Mouse (Mus musculus) forebrain, embryonic 12.5 days (tissue): ENCODE results near the gene Tsc2. TPM values are rescaled to one million over a fixed set of nuclear protein-coding genes. Genes with fewer than 3 reads are reported as not detected.

Experiments used
- microRNA-seq: library from miRNA; unstranded; fragments of <30 nt; microRNA quantifications from one replicate; pipeline ENCODE4, GENCODE M21; 2017
- polyA plus RNA-seq: library from polyadenylated mRNA; unstranded; fragments of >200 nt; fragmentation: Nextera tagmentation; extraction: Ambion mirVana; gene quantifications from 2 replicates; pipeline ENCODE4 v1.2.1, GENCODE M21; 2016

Gene Tsc2
- polyA plus RNA-seq, 1 experiment from 2014 or later, result 78.4 TPM

Small RNAs within 50 kb of the gene (microRNA-seq; reads per million reads assigned to microRNA genes)
- not detected for gene Gm24589

Other genes with a start within 250 kb of the Tsc2 start
- gene Rnps1, start 218.1 kb downstream of the Tsc2 start, polyA plus RNA-seq, result 391 and 404 TPM in 2 replicates
- 53.5 and 61.2 TPM in 2 replicates for gene Eci1, start 206.0 kb downstream of the Tsc2 start, polyA plus RNA-seq
- gene Dnase1l2, start 189.5 kb downstream of the Tsc2 start, polyA plus RNA-seq, result 4.9 and 5.1 TPM in 2 replicates
- gene E4f1, start 162.3 kb downstream of the Tsc2 start, polyA plus RNA-seq, result 34.1 and 37.1 TPM in 2 replicates
- gene Pgp, start 162.2 kb downstream of the Tsc2 start, polyA plus RNA-seq, result 59.3 and 60.3 TPM in 2 replicates
- gene Bricd5, start 158.7 kb downstream of the Tsc2 start, polyA plus RNA-seq, result not detected in 2 replicates
- gene Mlst8, start 153.6 kb downstream of the Tsc2 start, polyA plus RNA-seq, result 34.4 and 37.9 TPM in 2 replicates
- gene Caskin1, start 144.0 kb downstream of the Tsc2 start, polyA plus RNA-seq, result 14.8 and 16.6 TPM in 2 replicates
- gene Traf7, start 104.7 kb downstream of the Tsc2 start, polyA plus RNA-seq, result 100 and 103 TPM in 2 replicates
- 1.7 and 1.9 TPM in 2 replicates for gene Rab26, start 98.4 kb downstream of the Tsc2 start, polyA plus RNA-seq
- 15.5 and 17.9 TPM in 2 replicates for gene Pkd1, start 82.8 kb downstream of the Tsc2 start, polyA plus RNA-seq
- 14.5 and 18.8 TPM in 2 replicates for gene Nthl1, start 50 bp upstream of the Tsc2 start, polyA plus RNA-seq
- gene Slc9a3r2, start 17.7 kb upstream of the Tsc2 start, polyA plus RNA-seq, result 18.3 and 21.9 TPM in 2 replicates
- gene Npw, start 25.8 kb upstream of the Tsc2 start, polyA plus RNA-seq, result not detected in 2 replicates
- gene Zfp598, start 37.1 kb upstream of the Tsc2 start, polyA plus RNA-seq, result 25.5 and 26.9 TPM in 2 replicates
- gene Syngr3, start 57.3 kb upstream of the Tsc2 start, polyA plus RNA-seq, result 27.8 and 33.5 TPM in 2 replicates
- gene Gfer, start 63.5 kb upstream of the Tsc2 start, polyA plus RNA-seq, result 49.1 and 50.2 TPM in 2 replicates
- gene Noxo1, start 63.6 kb upstream of the Tsc2 start, polyA plus RNA-seq, result 1.6 and 2.6 TPM in 2 replicates
- 94.7 and 98.0 TPM in 2 replicates for gene Tbl3, start 75.0 kb upstream of the Tsc2 start, polyA plus RNA-seq
- gene Rnf151, start 85.4 kb upstream of the Tsc2 start, polyA plus RNA-seq, result 0.29 TPM in 1 of 2 replicates, not detected in the other
- gene Rps2, start 85.5 kb upstream of the Tsc2 start, polyA plus RNA-seq, result 946 and 1,025 TPM in 2 replicates
- gene Ndufb10, start 91.8 kb upstream of the Tsc2 start, polyA plus RNA-seq, result 195 and 201 TPM in 2 replicates
- gene Rpl3l, start 95.2 kb upstream of the Tsc2 start, polyA plus RNA-seq, result not detected in 2 replicates
- 18.8 and 19.5 TPM in 2 replicates for gene Msrb1, start 104.0 kb upstream of the Tsc2 start, polyA plus RNA-seq
- gene Hs3st6, start 120.4 kb upstream of the Tsc2 start, polyA plus RNA-seq, result 1.1 and 1.7 TPM in 2 replicates
- not detected in 2 replicates for gene Meiob, start 171.7 kb upstream of the Tsc2 start, polyA plus RNA-seq
- gene Hagh, start 207.5 kb upstream of the Tsc2 start, polyA plus RNA-seq, result 24.8 and 27.1 TPM in 2 replicates
- gene Fahd1, start 217.7 kb upstream of the Tsc2 start, polyA plus RNA-seq, result 17.3 and 17.7 TPM in 2 replicates
- 0.20 TPM in 1 of 2 replicates, not detected in the other for gene Igfals, start 233.4 kb upstream of the Tsc2 start, polyA plus RNA-seq